Mouse (Mus musculus): ENCODE results near the gene Pcyt2. TPM values are rescaled to one million over a fixed set of nuclear protein-coding genes. Genes with fewer than 3 reads are reported as not detected.
A peak's percentile ranks its signal among the peaks of the same experiment; 100 is the strongest.

The Pcyt2 gene
- polyA plus RNA-seq, 1 experiment from 2014 or later = 187 TPM

DNA sequence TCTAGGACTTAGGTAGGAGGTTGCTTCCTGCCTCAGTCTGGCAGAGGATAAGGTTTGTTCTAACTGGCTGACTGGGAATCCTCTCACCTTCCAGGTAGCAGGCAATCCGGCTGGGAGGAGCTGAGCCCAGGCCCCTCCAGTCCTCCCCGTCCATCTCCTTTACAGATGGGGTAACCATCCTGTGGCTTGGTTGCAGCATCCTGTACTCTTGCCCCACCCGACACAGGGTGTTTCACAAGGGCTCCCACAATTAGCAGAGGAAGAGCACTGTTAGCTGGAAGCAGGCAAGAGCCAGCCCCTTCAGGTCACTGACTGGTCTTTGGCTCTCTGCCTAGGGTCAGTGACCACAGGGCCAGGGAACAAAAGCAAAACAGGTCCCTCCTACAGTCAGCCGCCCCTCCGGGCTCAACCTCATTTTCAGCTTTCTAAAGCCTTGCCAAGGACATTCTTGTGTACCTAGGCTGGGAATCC, 12.7 kb upstream of the Pcyt2 start:
- H3K36me3 ChIP-seq (ENCODE audit: control insufficient read depth, insufficient read depth, low read length) = 0 out of 2 replicates have a peak, but pooled peaks cover 11% of the 10 kb centered on the region
- H3K4me3 ChIP-seq (ENCODE audit: low read depth, low read length) = no peak overlapping the region
- no peaks in the 10 kb centered on the region for H3K9me3 ChIP-seq (ENCODE audit: control insufficient read depth, low read length)
- H3K27ac ChIP-seq (ENCODE audit: low read depth, low read length) = no peak overlapping the region; the same call in 1 of the 2 replicates
- no peaks in the 10 kb centered on the region for H3K27me3 ChIP-seq (ENCODE audit: control insufficient read depth, insufficient read depth, low read length)
- no peak for ATAC-seq (ENCODE audit: low read depth)
- WGBS = 56% methylated on average over 5 of the region's 5 CpGs
- H3K9ac ChIP-seq (replicated peaks; ENCODE audit: low read depth, low read length) = peak overlapping the region; percentile 29
- no peak overlapping the region; the same call in 1 of the 2 replicates for H3K4me2 ChIP-seq (ENCODE audit: low read depth, low read length)
- peaks cover 16% of the 10 kb centered on the region for H3K4me1 ChIP-seq (ENCODE audit: control insufficient read depth, insufficient read depth, low read length)

DNA sequence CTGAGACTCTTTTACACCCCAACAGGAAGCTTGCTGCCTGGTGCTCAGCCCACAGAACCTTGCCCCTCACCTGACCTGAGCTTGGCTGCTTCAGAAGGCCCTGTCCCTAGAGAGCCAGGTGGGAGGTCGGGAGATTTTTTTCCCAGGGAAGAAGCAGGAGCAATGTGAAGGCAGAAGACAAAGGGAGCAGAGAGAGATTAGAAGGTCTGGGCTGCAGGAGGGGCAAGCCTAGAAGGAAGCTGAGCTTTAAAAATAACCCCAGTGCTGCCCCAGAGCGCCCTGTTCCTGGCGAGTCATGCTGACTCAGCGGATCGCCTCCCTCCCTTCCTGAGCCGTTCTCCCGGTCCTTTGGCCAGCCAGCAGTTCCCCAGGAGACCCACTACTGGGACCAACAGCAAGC, 12.2 kb upstream of the Pcyt2 start:
- 50% methylated on average over 7 of the region's 7 CpGs for whole genome bisulfite sequencing
- 0 out of 2 replicates have a peak, but pooled peaks cover 11% of the 10 kb centered on the region for H3K36me3 ChIP-seq (ENCODE audit: control insufficient read depth, insufficient read depth, low read length)
- no peak overlapping the region for H3K4me2 ChIP-seq (ENCODE audit: low read depth, low read length)
- peaks cover 20% of the 10 kb centered on the region for H3K4me1 ChIP-seq (ENCODE audit: control insufficient read depth, insufficient read depth, low read length)
- no peak for ATAC-seq (ENCODE audit: low read depth)
- H3K9ac ChIP-seq (replicated peaks; ENCODE audit: low read depth, low read length) = peak overlapping the region; percentile 29; the same call in 1 of the 2 replicates
- no peak overlapping the region for H3K27ac ChIP-seq (ENCODE audit: low read depth, low read length)
- H3K4me3 ChIP-seq (ENCODE audit: low read depth, low read length) = no peak overlapping the region
- no peaks in the 10 kb centered on the region for H3K27me3 ChIP-seq (ENCODE audit: control insufficient read depth, insufficient read depth, low read length)
- H3K9me3 ChIP-seq (ENCODE audit: control insufficient read depth, low read length) = no peaks in the 10 kb centered on the region

DNA sequence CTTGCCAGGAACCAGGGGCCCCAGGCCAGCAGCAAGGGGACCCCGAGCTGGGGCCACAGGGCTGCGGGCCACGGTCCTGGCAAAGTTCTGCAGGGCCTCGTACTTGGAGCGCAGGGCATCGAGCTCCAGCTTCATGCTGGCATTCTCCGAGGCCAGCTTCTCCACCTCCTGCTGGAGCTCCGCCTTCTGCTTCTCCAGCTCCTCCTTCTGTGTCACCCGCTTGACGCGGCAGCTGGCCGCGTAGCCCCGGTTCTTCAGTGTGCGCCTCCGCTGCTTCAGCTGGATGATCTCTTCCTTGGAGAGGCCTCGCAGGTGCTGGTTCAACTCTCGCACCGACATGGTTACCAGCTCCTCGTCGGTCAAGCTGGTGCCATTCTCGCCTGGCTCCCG, 11.6 kb upstream of the Pcyt2 start:
- H3K4me2 ChIP-seq (ENCODE audit: low read depth, low read length) = no peak overlapping the region
- H3K4me1 ChIP-seq (ENCODE audit: control insufficient read depth, insufficient read depth, low read length) = peaks cover 20% of the 10 kb centered on the region
- H3K9me3 ChIP-seq (ENCODE audit: control insufficient read depth, low read length) = no peaks in the 10 kb centered on the region
- 80% methylated on average over 23 of the region's 23 CpGs for WGBS
- no peak overlapping the region for H3K9ac ChIP-seq (replicated peaks; ENCODE audit: low read depth, low read length)
- no peak overlapping the region for H3K4me3 ChIP-seq (ENCODE audit: low read depth, low read length)
- H3K27ac ChIP-seq (ENCODE audit: low read depth, low read length) = no peak overlapping the region
- no peak for ATAC-seq (ENCODE audit: low read depth)
- 0 out of 2 replicates have a peak, but pooled peaks cover 11% of the 10 kb centered on the region for H3K36me3 ChIP-seq (ENCODE audit: control insufficient read depth, insufficient read depth, low read length)
- no peaks in the 10 kb centered on the region for H3K27me3 ChIP-seq (ENCODE audit: control insufficient read depth, insufficient read depth, low read length)

DNA sequence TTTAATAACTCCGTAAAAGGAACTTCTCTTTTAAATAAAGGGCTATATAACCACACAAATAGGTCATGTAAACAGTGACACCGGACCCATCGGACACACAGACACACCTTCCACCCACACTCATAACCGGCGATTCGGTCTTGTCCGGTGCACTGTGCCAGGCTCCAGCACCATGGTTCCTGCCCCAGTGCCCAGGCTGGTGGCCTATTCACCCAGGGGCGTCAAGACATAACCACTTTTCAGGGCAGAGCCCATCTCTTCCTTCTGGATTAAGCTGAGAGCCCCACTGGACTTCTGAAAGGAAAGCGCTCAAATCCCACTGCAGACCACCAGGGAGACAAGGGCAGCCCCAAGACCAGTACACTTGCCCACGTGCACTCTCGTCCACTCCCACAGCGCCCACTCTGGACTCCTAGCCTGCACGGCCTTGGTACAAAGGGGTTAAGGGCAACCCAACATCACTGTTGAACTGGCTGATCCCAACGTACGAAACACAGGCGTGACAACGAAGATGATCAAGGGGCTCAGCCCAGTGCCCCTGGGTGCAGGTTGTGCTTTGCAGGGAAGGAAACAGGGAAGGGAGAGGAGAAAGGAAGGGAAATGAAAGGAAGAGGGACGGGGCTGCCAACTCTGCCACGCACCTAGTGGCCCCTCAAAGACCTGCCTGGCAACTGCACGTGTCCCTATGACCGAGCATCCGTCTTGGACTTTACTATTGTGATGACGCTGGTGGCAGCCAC, 11.0 kb upstream of the Pcyt2 start:
- H3K4me2 ChIP-seq (ENCODE audit: low read depth, low read length) = no peak overlapping the region
- H3K9ac ChIP-seq (replicated peaks; ENCODE audit: low read depth, low read length) = no peak overlapping the region
- no peaks in the 10 kb centered on the region for H3K9me3 ChIP-seq (ENCODE audit: control insufficient read depth, low read length)
- H3K36me3 ChIP-seq (ENCODE audit: control insufficient read depth, insufficient read depth, low read length) = 0 out of 2 replicates have a peak, but pooled peaks cover 11% of the 10 kb centered on the region
- H3K27ac ChIP-seq (ENCODE audit: low read depth, low read length) = no peak overlapping the region
- no peak for ATAC-seq (ENCODE audit: low read depth)
- no peaks in the 10 kb centered on the region for H3K27me3 ChIP-seq (ENCODE audit: control insufficient read depth, insufficient read depth, low read length)
- H3K4me3 ChIP-seq (ENCODE audit: low read depth, low read length) = no peak overlapping the region
- 95% methylated on average over 23 of the region's 23 CpGs for WGBS
- H3K4me1 ChIP-seq (ENCODE audit: control insufficient read depth, insufficient read depth, low read length) = peaks cover 26% of the 10 kb centered on the region

DNA sequence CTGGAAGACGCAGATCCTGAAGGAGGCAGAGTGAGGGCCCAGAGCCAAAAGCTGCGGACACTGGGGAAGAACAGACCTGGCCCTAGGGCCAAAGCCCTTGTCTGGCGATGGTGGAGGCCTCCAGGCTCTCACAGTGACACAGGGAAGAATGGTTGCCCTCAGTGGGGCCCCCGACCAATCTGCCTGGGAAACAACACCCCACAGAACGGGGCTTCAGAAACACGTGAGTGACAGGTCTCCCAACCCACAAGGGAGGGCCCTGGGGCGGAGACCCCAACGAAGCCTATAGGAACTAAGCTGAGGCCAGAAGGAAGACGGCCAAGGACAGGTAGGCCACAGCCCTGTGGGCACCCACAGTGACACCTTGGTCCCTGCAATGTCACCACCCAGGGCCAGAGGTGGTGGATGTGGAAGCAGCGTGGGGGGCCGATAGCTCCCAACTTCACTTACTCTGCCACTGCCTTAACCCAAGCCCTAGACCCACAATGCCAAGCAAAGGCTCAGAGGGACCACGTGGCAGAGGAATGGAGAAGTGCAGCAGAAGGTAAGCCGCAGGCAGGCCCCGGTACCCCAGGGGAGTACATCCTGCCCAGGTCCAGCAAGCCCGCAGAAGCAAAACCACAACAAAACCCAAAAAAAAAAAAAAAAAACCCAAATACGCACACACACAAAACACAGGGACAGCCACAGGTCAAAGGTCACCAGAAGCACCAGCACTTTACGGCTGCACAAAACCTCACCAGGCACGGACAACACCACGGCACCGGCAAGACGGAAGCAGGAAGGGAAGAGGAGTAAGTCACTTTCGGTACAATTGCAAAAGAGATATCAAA, 9.9 kb upstream of the Pcyt2 start:
- H3K4me3 ChIP-seq (ENCODE audit: low read depth, low read length) = no peak overlapping the region
- H3K27me3 ChIP-seq (ENCODE audit: control insufficient read depth, insufficient read depth, low read length) = no peaks in the 10 kb centered on the region
- H3K9me3 ChIP-seq (ENCODE audit: control insufficient read depth, low read length) = no peaks in the 10 kb centered on the region
- 0 out of 2 replicates have a peak, but pooled peaks cover 11% of the 10 kb centered on the region for H3K36me3 ChIP-seq (ENCODE audit: control insufficient read depth, insufficient read depth, low read length)
- no peak overlapping the region for H3K4me2 ChIP-seq (ENCODE audit: low read depth, low read length)
- WGBS = 83% methylated on average over 22 of the region's 22 CpGs
- peaks cover 26% of the 10 kb centered on the region for H3K4me1 ChIP-seq (ENCODE audit: control insufficient read depth, insufficient read depth, low read length)
- no peak overlapping the region for H3K9ac ChIP-seq (replicated peaks; ENCODE audit: low read depth, low read length)
- H3K27ac ChIP-seq (ENCODE audit: low read depth, low read length) = no peak overlapping the region
- no peak for ATAC-seq (ENCODE audit: low read depth)

DNA sequence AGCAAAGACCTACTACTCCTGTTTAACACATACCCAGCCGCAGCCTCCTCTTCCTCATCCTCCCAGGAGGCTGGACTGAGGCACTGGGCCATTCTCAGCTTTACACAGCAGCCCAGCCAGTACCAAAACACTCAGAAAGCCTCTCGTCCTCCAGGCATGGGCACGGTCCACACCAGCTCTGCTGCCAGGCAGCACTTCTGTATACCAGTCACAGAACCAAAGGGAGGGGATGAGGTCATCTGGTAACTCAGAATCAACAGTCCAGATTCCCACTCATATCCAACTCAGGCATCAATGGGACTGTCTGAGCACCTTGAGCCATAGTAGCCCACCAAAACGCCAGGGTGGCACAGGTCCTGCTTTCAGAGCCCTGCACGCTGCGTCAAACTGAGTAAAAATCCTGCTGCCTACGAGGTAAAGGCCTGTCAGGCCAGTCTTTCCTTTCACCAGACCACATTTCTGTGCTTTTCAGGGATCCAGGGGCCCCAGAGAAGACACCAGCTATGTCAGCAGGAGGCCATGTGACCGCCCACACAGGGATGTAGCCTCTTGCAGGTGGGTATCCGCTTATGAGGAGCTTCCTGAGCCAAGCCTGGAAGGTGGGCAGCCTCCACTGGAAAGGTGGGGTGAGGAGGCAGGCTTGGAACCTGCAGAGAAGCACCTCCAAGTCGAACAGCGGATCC, 9.2 kb upstream of the Pcyt2 start:
- no peaks in the 10 kb centered on the region for H3K27me3 ChIP-seq (ENCODE audit: control insufficient read depth, insufficient read depth, low read length)
- no peak overlapping the region for H3K4me2 ChIP-seq (ENCODE audit: low read depth, low read length)
- WGBS = 90% methylated on average over 11 of the region's 11 CpGs
- H3K27ac ChIP-seq (ENCODE audit: low read depth, low read length) = no peak overlapping the region
- H3K9me3 ChIP-seq (ENCODE audit: control insufficient read depth, low read length) = no peaks in the 10 kb centered on the region
- H3K4me3 ChIP-seq (ENCODE audit: low read depth, low read length) = no peak overlapping the region
- H3K9ac ChIP-seq (replicated peaks; ENCODE audit: low read depth, low read length) = no peak overlapping the region
- H3K4me1 ChIP-seq (ENCODE audit: control insufficient read depth, insufficient read depth, low read length) = peaks cover 21% of the 10 kb centered on the region
- 0 out of 2 replicates have a peak, but pooled peaks cover 11% of the 10 kb centered on the region for H3K36me3 ChIP-seq (ENCODE audit: control insufficient read depth, insufficient read depth, low read length)
- ATAC-seq (ENCODE audit: low read depth) = no peak

DNA sequence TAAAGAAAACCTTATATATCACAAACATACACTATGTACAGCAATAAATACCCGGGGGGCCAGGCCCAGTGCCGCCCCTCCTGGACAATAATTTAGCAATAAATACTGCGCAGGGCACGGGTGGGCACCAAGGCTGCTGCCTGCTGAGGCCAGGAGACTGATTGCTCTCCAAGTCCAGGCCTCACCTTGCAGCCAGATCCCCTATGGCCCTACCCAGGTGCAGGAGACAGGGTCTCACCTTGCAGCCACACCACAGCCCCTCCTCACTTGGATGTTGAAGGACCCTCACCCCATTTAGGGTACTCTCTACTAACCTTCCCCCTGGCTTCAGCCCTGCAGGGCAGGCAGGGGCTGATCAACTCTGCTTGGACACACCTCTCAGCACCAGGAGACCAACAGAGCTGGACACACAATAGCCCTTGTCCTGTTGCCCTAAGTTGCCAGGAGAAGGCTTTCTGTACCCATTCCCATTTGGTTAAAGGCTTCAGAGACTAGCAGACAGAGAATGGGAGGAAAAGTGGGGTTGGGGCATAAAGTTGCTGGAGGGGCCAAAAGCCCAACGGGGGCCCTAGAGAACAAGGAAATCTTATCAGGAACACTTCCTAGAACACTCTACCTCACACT, 7.5 kb upstream of the Pcyt2 start, which contains the start of gene Sirt7:
Gene Sirt7, minus strand, starts transcription at position 89 of the 624 bp plus-strand sequence.
- Histone ChIP-seq H3K36me3 (ENCODE audit: control insufficient read depth, insufficient read depth, low read length) (peaks cover 19% of the 10 kb centered on the region; the same call in 1 of the 2 replicates), H3K9ac (replicated peaks; ENCODE audit: low read depth, low read length) (peak within 1 kb of the TSS; percentile 73), H3K27ac (ENCODE audit: low read depth, low read length) (peak within 1 kb of the TSS; percentile 86), H3K27me3 (ENCODE audit: control insufficient read depth, insufficient read depth, low read length) (no peaks in the 10 kb centered on the region), H3K9me3 (ENCODE audit: control insufficient read depth, low read length) (no peaks in the 10 kb centered on the region), H3K4me1 (ENCODE audit: control insufficient read depth, insufficient read depth, low read length) (peaks cover 15% of the 10 kb centered on the region), H3K4me3 (ENCODE audit: low read depth, low read length) (peak within 1 kb of the TSS; percentile 99), H3K4me2 (ENCODE audit: low read depth, low read length) (peak within 1 kb of the TSS; percentile 97)
- peak; percentile 55; the same call in 1 of the 2 replicates for ATAC-seq (ENCODE audit: low read depth)
- WGBS = 19% methylated on average over 5 of the region's 5 CpGs

DNA sequence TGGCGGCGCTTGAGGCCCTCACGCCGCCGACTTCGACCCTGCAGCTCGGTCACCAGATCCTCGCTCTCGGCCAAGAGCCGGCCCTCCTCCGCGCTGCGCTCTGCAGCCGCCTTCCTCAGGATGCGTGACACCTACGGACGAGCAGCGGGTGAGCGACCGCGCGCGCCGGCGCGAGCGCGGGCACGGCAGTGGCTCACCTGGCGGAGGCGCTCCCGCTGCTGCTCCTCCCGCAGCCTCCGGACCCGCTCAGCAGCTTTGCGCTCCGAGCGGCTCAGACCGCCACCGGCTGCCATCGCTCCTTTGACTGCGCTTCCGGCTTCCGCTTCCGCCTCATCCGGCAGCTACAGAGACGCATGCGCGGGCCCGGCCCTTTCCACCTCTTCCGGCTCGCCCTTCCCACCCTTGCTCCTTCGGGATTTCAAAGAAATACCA, 7.0 kb upstream of the Pcyt2 start:
- peak; percentile 83 for ATAC-seq (ENCODE audit: low read depth)
- Histone ChIP-seq H3K36me3 (ENCODE audit: control insufficient read depth, insufficient read depth, low read length) (peaks cover 22% of the 10 kb centered on the region; the same call in 1 of the 2 replicates), H3K9ac (replicated peaks; ENCODE audit: low read depth, low read length) (peak overlapping the region; percentile 73), H3K4me1 (ENCODE audit: control insufficient read depth, insufficient read depth, low read length) (peaks cover 12% of the 10 kb centered on the region), H3K27me3 (ENCODE audit: control insufficient read depth, insufficient read depth, low read length) (no peaks in the 10 kb centered on the region), H3K4me3 (ENCODE audit: low read depth, low read length) (peak overlapping the region; percentile 99), H3K27ac (ENCODE audit: low read depth, low read length) (peak overlapping the region; percentile 86), H3K4me2 (ENCODE audit: low read depth, low read length) (peak overlapping the region; percentile 97), H3K9me3 (ENCODE audit: control insufficient read depth, low read length) (no peaks in the 10 kb centered on the region)
- WGBS = under 1% methylated on average over 52 of the region's 53 CpGs
